Mouse (Mus musculus): ENCODE data around the gene Sde2. TPM values are rescaled to one million over a fixed set of nuclear protein-coding genes. Genes with fewer than 3 reads are reported as not detected.
A peak's percentile ranks its signal among the peaks of the same experiment; 100 is the strongest.

The Sde2 gene
- 1 to 10 TPM; 8.4 to 8.5 TPM for total RNA-seq (2021)
- long read RNA-seq, experiment 1, transcript Sde2-201 (7 exons, 3,213 nt) = major isoform, 8 of 12 reads
- long read RNA-seq, experiment 1, partial matches to known transcripts = 0 of 12 reads
- long read RNA-seq, experiment 1, other reads (novel, unspliced or antisense) = 3 of 12 reads
- long read RNA-seq, experiment 2, transcript Sde2-201 (7 exons, 3,213 nt) = major isoform, 15 of 18 reads
- long read RNA-seq, experiment 2, partial matches to known transcripts = 3 of 18 reads
- long read RNA-seq, experiment 2, other reads (novel, unspliced or antisense) = 0 of 18 reads

DNA sequence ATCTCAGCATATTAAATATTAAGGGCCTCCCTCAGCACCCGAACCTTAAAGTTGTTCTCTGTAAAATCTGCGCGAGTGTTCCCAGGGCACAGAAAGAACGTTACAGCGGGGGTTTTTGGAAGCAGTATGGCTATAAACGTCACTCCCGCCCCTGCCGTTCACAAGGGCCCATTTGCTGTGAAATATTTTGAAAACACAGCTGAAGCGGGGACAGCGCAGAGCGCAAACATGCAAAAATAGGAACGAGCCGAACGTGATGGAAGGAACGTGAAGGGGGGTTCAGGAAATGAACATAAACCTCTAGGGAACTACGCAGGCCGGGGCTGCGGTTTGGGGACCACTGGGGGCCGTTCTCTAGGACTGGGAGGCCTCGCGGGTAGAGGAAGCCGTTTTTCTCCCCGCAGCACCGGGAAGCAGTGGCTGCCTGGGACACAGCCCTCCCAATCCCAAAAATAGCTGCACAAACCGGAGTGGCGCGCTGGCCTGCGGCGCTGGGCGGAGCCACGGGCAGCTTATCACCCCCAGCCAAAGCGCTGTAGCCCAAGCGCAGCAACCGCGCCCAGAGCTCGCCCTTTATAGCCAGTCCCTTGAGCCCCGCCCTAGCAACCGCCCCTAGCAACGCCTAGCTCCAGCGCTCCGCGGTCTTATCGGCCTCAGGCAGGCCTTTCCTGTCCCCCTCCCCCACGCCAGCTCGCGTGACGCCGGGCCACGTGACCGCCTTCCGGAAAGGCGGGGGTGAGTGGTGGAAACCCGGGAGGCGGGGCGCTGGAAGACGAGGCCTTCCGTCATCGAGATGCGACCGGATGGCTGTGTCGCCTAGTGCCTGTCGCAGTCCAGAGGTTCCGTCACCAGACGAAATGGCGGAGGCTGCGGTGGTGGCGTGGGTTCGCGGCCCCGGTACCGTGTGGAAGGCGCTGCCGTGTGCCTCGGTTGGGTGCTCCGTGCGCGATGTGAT, at the start of gene Sde2:
Gene Sde2 (plus strand): TSS at position 812 of the 955 bp plus-strand sequence.
- intact Hi-C loops (cut with DNase I; ENCODE audit: low total_unique reads) = no loop called here
- peak; percentile 100 for DNase-seq

DNA sequence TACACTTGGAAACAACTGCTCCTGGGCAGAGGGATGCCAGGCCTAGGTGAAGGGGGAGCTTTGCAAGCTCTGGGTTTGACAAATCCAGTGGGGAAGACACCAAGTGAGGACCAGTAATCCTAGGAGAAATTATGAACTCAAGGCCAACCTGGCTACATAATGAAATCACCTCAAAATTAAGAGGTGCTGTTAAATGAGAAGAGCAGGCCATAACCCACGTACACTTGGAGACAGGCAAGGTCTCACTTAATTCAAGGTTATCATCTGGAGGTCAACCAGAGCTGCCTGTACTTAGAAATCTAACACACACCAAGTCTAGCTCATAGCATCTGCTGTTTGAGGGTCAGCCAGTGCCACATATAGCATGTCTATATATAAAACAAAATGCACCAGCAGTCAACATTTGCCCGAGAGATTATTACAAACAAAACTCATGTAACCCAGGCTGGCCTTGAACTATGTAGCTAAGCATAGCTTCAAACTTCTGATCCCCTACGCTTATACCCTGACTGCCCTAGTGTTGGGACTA, 49.4 kb upstream of the Sde2 start:
- intact Hi-C loops (cut with DNase I; ENCODE audit: low total_unique reads) = no loop called here
- DNase-seq = no peak

DNA sequence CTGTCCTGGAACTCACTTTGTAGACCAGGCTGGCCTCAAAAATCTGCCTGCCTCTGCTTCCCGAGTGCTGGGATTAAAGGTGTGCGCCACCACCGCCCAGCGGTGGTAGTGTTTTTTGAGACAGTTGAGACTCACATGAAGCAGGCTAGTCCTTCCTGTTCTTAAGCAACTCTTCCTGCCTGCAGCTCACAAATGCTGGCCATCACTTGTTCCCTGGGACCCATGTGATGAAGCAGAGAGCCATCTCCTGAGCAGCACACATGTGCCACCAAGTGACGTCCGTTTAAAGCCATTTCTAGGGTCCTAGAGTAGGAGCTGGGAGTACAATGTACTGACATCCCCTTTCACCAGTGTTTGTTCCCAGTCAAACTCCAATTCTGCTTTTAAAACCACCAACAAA, 47.0 kb upstream of the Sde2 start:
- intact Hi-C loops (cut with DNase I; ENCODE audit: low total_unique reads) = no loop called here
- DNase-seq = no peak

DNA sequence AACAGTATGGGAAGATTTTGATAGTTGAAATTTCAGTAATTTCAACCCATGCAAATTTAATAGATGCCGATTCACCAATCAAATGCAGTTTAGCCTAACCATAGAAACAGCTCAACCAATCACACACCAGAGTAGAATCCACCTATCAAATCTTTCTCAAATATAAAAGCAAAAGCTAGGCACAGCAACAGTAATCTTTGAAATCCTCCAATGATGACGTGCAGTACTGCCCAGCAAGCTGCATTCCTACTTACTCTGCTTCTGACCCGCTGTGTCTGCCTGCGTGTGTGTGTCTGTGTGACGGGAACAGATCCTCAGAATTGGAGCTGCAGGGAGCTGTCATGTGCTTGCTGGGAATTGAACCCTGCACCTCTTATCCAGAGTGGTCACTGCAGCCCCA, 42.1 kb upstream of the Sde2 start:
- DNase-seq = no peak
- intact Hi-C loops (cut with DNase I; ENCODE audit: low total_unique reads) = no loop called here

DNA sequence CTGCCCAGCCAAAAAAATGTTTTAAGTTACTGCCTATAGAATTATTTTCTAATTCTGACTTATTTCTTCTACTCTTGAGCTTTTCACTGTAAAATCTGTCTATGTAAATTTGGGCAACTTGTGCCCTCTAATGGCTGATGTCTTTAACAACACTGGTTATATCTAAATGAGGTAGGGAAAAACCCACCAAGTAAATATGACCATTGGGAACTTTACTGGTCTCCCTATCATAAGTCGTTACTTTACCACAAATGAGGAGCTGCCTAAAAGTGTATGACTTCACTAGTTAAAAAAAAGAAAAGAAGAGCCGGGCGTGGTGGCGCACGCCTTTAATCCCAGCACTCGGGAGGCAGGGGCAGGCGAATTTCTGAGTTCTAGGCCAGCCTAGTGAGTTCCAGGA, 40.0 kb upstream of the Sde2 start:
- DNase-seq = no peak
- intact Hi-C loops (cut with DNase I; ENCODE audit: low total_unique reads) = loop anchor here (5.0 kb wide), 1 partner anchor 34 kb away; no protein-coding TSS in a partner anchor

DNA sequence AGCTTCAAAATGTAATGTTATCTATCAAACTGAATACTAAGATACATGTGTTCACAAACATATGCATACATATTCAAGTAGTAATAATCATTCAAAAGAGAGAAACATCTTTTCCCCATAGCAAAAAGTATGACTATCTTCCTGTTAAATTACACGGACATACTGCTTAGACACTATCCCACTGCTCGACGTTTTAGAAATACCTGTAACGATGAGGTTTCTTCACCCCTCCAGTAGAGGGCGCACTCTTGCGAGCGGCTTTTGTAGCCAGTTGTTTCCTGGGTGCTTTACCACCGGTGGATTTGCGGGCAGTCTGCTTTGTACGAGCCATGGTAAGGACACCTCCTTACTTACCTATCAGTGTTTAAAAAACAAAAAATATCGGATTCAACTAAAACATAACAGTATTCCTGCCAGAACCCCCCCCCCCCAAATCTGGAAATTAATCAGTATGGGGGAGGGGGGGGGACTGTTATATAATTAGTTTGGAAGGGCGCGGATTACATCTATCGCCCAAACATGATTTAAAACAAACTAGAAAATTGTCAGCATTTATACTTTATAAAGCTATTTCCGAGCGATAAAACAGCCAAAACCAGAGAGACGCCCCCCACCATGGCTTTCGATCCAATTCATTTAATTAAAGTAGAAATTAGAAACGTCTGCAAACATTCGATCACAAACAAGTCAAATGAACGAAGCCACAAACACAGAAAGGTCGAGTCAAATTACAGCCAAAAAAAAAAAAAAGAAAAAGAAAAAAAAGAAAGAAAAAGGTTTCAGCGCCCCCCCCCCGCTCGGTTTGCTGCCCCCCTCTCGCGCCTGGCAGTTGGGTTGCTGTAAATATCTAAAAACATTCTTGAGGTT, 39.1 kb upstream of the Sde2 start:
- no peak for DNase-seq
- intact Hi-C loops (cut with DNase I; ENCODE audit: low total_unique reads) = loop anchor here (5.0 kb wide), 1 partner anchor 35 kb away; no protein-coding TSS in a partner anchor

DNA sequence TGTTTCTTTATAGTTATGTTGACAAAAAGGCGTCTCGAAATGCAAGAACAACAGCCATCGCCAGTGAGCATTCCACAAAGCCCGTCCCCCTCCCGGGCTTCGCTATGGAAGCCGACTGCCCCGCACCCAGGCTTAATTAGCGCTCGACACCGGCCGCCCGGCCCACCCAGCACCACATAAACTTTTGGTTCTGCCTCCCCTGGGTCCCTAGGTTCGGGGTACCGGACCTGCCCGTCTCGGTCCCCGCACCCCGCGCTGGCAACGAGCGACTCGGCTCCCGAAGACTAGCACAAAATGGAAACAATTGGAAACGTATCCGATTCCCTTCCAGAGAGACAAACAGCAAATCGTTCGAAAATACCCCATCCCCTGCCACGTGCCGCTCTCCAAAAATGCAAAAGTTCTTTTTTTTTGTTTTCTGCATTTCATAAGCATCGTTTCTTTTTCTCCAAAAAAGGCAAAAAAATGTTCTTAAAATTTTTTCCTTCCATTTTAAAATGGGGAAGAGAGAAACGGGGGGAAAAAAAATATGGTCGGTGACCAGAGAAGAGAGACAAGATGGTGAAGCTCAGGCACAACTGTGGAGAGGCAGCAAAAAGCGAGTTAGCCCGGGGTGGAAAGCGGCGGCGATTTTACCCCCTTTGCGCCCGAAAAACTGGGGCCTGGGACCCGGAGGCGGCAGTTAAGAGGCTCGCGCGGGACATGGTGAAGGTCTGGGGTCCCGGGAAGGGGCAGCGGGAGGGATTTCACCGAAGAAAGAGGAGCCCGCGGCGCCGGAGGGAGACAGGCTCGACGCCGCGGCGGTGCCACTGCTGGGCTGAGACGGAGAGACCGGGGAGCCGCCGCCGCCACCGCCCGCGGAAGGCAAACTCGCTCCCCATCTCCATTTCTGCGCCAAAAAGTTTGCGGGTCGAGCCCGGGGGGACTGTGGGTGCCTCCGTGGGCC, 38.2 kb upstream of the Sde2 start:
- DNase-seq = peak; percentile 50
- intact Hi-C loops (cut with DNase I; ENCODE audit: low total_unique reads) = loop anchor here (5.0 kb wide), 1 partner anchor 35 kb away; no protein-coding TSS in a partner anchor

DNA sequence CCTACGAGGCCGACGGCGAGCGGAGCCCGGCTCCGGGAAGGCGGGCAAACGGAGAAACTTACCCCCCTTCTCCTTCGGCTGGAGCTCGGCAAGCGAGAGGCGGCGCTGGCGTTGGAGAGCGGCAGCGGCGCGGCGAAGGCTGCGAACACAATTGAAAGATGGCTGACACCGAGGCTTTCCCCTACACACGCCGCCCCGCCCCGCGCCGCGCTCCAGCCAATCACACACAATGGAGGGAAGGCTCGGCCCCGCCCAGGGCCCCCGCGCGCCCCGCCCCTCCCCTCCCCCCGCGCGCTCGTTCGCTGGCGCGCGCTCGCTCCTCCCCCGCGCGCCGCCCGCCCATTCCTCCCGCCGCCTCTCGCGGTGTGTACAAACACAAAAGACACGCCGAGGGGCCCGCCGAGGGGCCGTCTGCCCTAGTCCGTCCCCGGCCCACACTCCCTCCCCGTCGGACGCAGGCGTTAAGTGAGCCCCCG, 37.5 kb upstream of the Sde2 start:
- intact Hi-C loops (cut with DNase I; ENCODE audit: low total_unique reads) = loop anchor here (5.0 kb wide), 1 partner anchor 36 kb away; no protein-coding TSS in a partner anchor
- DNase-seq = peak; percentile 96

DNA sequence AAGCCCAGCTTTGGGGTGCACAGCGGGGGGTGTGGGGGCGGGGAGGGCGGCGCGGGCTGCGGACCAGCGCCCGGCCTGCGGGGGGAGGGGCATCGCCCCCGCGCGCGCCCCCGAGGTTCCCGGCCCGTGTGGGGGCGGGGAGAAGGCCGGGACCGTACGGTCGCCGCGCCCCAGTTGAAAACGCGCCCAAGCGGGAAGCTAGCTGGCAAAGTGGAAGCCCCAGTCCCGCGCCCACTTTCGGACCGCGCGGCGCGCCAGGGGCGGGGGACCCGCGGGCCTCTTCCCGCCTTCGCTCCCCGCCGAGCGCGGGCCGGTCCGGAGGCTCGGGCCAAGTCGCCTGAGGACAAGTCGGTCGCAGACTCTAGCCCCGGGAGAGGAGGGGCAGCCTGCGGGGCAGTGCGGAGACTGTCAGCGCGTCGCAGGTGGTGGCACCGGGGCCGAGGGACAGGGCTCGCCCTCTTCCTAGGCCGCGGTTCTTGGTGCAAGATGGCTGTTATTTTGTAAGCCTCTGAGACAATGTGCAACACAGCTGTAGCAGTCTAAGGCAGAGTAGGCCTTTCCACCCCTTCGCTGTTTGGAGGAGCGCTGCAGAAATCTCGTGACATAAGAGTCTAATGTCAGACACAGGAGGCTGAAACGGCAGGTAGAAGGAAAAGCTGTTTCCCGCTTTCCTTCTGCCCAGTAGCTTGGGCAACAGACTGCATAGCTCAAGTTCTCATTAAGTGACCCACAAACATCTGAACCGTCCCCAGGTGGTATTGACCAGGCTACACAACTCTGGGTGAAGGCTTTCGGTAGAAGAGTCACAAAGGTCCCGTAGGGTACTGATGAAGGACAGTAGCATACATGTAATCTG, 36.8 kb upstream of the Sde2 start, which contains the start of gene H3f3a:
Gene H3f3a (minus strand): TSS at position 59 of the 856 bp plus-strand sequence.
- intact Hi-C loops (cut with DNase I; ENCODE audit: low total_unique reads) = loop anchor here (5.0 kb wide), 1 partner anchor 37 kb away; no protein-coding TSS in a partner anchor
- DNase-seq = peak; percentile 87

DNA sequence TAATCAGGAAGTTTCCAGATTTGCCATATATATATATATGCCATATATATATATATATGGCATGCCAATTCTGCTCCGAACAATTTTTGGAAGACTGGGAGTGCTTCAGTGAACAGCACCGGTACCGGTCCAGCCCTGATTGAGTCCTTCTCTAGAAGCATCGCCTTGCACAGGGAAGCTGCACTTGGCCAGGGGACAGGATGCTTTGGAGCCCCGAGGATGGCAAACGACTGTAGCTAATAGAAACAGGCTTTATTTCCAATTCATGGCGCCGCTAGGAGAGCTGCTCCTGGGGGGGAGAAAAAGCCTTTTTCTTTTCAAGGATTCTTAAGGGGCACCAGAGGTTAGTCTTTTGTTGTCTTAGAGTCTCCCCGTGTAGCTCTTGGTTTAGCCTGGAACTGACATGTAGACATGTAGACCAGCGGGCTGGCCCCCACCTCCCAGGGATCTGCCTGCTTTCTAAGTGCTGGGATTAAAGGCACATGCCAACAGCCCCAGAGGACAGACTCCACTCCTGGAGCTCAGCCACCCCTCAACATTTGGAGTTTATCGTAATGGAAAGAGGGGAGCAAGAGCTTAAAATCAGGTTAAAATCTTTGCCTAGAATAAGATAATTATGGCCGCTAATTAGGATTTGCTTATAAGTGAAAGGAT, 35.4 kb upstream of the Sde2 start:
- no peak for DNase-seq
- intact Hi-C loops (cut with DNase I; ENCODE audit: low total_unique reads) = loop anchor here (5.0 kb wide), 1 partner anchor 42 kb away; no protein-coding TSS in a partner anchor

DNA sequence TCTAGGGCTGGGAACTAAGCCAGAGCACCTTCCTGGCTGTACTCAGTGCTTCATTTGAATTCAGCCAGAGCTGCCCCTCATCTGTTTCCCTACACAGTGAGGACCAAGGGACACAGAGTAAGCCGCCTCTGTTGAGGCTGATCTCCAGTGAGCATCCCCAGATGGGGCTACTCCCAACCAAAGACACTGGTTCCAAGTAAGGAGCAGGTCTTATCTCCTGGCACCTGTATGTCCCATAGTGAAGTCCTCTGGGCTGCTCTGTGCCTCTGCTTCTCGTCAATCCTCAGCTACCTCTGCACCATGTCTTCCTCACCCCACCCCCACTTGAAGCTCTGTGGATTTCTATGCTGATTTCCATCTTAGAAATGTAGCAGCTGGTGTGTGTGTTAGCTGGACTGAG, 32.9 kb upstream of the Sde2 start:
- DNase-seq = no peak
- intact Hi-C loops (cut with DNase I; ENCODE audit: low total_unique reads) = loop anchor here (5.0 kb wide), 1 partner anchor 39 kb away; no protein-coding TSS in a partner anchor

DNA sequence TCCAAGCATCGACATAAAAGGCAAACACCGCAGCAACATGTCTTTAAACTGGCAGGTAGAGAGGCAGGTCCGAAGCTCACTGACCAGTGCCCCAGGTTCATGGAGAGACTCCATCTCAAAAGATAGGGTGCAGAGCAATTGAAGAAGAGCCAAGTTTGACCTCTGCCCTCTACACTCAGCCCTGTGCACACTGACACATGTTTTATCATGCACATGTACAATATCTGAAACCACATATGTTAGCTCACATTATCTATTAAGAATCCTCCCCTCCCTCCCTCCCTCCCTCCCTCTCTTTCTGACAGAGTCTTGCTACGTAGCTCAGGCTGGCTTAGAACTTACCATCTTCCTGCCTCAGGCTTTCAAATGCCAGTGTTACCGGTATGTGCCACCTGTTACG, 29.8 kb upstream of the Sde2 start:
- intact Hi-C loops (cut with DNase I; ENCODE audit: low total_unique reads) = no loop called here

DNA sequence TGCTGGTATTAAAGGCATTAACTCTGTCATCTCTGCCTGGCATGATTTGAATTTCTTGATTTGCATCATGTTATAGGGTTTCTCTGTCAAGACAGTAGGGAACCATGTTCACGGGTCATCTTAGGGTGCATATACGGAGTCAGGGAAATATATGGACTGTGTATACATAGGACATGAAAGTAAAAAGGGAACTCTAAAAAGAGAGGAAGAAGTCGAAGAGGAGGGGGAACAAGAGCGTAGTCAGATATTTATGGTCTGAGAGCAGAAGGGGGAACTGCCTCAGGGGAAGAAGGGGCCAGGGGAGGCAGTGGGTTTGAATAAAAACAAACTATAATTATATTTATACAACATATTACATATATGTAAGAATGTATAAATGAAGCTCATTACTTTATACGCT, 28.7 kb upstream of the Sde2 start:
- intact Hi-C loops (cut with DNase I; ENCODE audit: low total_unique reads) = no loop called here
- DNase-seq = no peak

More for the DNA sequence above, 29.8 kb upstream of the Sde2 start:
- no peak for DNase-seq

DNA sequence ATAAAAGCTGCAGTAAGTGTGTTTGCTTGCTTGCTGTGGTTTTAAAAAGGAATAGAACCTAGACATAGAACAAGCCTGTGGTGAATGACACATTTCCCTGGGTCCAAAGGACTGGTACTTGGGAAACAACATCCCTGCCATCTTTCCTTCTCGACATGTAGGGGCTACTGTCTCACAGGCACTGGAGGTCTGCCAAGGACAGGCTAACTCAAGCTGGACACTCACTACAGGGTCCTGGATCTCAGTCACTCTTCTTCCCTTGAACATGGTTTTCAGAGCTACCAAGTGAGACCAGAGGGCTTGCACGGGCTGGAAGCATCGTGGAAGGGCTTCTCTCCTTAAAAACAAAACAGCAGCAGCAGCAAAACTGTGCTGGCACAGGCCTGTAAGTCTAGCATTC, 27.2 kb upstream of the Sde2 start:
- intact Hi-C loops (cut with DNase I; ENCODE audit: low total_unique reads) = no loop called here
- no peak for DNase-seq

DNA sequence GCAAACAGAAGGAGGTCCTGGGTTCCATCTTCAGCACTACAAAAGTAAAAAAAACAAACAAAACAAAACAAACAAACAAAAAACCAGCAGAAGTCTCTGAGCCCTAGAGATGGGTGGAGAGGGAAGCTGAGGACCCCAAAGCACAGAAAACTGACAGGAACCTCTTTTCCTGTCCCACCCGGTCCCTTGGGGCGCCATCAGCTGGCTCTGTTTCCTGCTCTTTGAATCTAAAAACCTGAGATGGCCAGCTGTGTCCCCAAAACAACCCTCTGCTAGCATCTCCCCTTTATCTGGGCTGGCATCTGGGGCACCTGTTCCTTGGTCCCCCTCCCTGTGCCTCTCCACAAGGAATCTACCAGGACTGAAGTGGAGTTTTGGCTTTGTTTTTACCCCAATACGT, 26.2 kb upstream of the Sde2 start:
- no peak for DNase-seq
- intact Hi-C loops (cut with DNase I; ENCODE audit: low total_unique reads) = no loop called here

DNA sequence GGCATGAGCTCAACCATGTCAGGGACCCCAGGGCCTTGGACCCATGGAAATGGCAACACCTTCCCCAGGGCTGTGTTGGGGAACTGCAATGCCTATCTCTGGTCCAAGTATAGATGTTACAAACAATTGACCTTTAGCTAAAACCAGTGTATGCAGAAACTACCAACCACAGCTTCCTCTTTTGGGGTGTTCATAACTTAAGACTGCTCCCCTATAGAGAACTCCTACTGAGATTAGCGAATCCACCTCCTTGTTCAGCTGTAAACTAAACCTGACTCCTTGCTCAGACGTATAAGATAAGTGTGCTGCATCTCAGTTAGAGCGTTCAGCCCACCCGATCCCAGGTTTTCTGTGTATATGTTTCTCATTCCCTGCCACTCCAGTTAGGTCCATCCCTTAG, 24.3 kb upstream of the Sde2 start:
- intact Hi-C loops (cut with DNase I; ENCODE audit: low total_unique reads) = no loop called here
- no peak for DNase-seq
